Mouse (Mus musculus): ENCODE results near the gene Fbxl17. TPM values are rescaled to one million over a fixed set of nuclear protein-coding genes. Genes with fewer than 3 reads are reported as not detected.

Gene Fbxl17
- polyA plus RNA-seq, 1 experiment from 2014 or later: 5.2 TPM

- Histone ChIP-seq H3K9ac (replicated peaks; ENCODE audit: low read length) (no peak overlapping the region), H3K9me3 (ENCODE audit: low read length) (no peaks in the 10 kb centered on the region), H3K4me1 (ENCODE audit: insufficient read depth, low read length) (peaks cover 4% of the 10 kb centered on the region; the same call in 1 of the 2 replicates), H3K27me3 (ENCODE audit: insufficient read depth, low read length) (no peaks in the 10 kb centered on the region), H3K27ac (ENCODE audit: low read length) (no peak overlapping the region), H3K36me3 (ENCODE audit: insufficient read depth, low read length) (no peaks in the 10 kb centered on the region), H3K4me3 (ENCODE audit: low read length) (no peak overlapping the region), H3K4me2 (replicated peaks; ENCODE audit: low read depth, low read length) (no peak overlapping the region)
- 94% methylated on average over 8 of the region's 9 CpGs for WGBS
- ATAC-seq (ENCODE audit: low FRiP score, low TSS enrichment): no peak
Observed at GRCm38 (mm10) chr17:63245472-63245871, 254.3 kb downstream of the Fbxl17 start.

GRCm38 (mm10) chr17:63242761-63243160, 257.1 kb downstream of the Fbxl17 start:
- WGBS: 94% methylated on average over 3 of the region's 3 CpGs
- Histone ChIP-seq H3K9ac (replicated peaks; ENCODE audit: low read length) (no peak overlapping the region), H3K36me3 (ENCODE audit: insufficient read depth, low read length) (no peaks in the 10 kb centered on the region), H3K27me3 (ENCODE audit: insufficient read depth, low read length) (no peaks in the 10 kb centered on the region), H3K9me3 (ENCODE audit: low read length) (no peaks in the 10 kb centered on the region), H3K4me2 (replicated peaks; ENCODE audit: low read depth, low read length) (no peak overlapping the region), H3K4me1 (ENCODE audit: insufficient read depth, low read length) (peaks cover 4% of the 10 kb centered on the region; the same call in 1 of the 2 replicates), H3K27ac (ENCODE audit: low read length) (no peak overlapping the region), H3K4me3 (ENCODE audit: low read length) (no peak overlapping the region)
- no peak for ATAC-seq (ENCODE audit: low FRiP score, low TSS enrichment)

GRCm38 (mm10) chr17:63240731-63241106, 259.1 kb downstream of the Fbxl17 start:
- Histone ChIP-seq H3K27me3 (ENCODE audit: insufficient read depth, low read length) (no peaks in the 10 kb centered on the region), H3K27ac (ENCODE audit: low read length) (no peak overlapping the region), H3K4me3 (ENCODE audit: low read length) (no peak overlapping the region), H3K4me1 (ENCODE audit: insufficient read depth, low read length) (no peaks in the 10 kb centered on the region), H3K36me3 (ENCODE audit: insufficient read depth, low read length) (no peaks in the 10 kb centered on the region), H3K4me2 (replicated peaks; ENCODE audit: low read depth, low read length) (no peak overlapping the region), H3K9ac (replicated peaks; ENCODE audit: low read length) (no peak overlapping the region), H3K9me3 (ENCODE audit: low read length) (no peaks in the 10 kb centered on the region)
- 82% methylated on average over 5 of the region's 5 CpGs for WGBS
- no peak for ATAC-seq (ENCODE audit: low FRiP score, low TSS enrichment)

- ATAC-seq (ENCODE audit: low FRiP score, low TSS enrichment): no peak
- 62% methylated on average over 9 of the region's 9 CpGs for WGBS
- Histone ChIP-seq H3K4me3 (ENCODE audit: low read length) (no peak overlapping the region), H3K9me3 (ENCODE audit: low read length) (no peaks in the 10 kb centered on the region), H3K36me3 (ENCODE audit: insufficient read depth, low read length) (no peaks in the 10 kb centered on the region), H3K27me3 (ENCODE audit: insufficient read depth, low read length) (no peaks in the 10 kb centered on the region), H3K27ac (ENCODE audit: low read length) (no peak overlapping the region), H3K4me2 (replicated peaks; ENCODE audit: low read depth, low read length) (no peak overlapping the region), H3K9ac (replicated peaks; ENCODE audit: low read length) (no peak overlapping the region), H3K4me1 (ENCODE audit: insufficient read depth, low read length) (no peaks in the 10 kb centered on the region)
Observed at GRCm38 (mm10) chr17:63240021-63240730, 259.6 kb downstream of the Fbxl17 start.

- Histone ChIP-seq H3K4me1 (ENCODE audit: insufficient read depth, low read length) (no peaks in the 10 kb centered on the region), H3K4me3 (ENCODE audit: low read length) (no peak overlapping the region), H3K27ac (ENCODE audit: low read length) (no peak overlapping the region), H3K36me3 (ENCODE audit: insufficient read depth, low read length) (no peaks in the 10 kb centered on the region), H3K9me3 (ENCODE audit: low read length) (no peaks in the 10 kb centered on the region), H3K9ac (replicated peaks; ENCODE audit: low read length) (no peak overlapping the region), H3K4me2 (replicated peaks; ENCODE audit: low read depth, low read length) (no peak overlapping the region), H3K27me3 (ENCODE audit: insufficient read depth, low read length) (no peaks in the 10 kb centered on the region)
- no peak for ATAC-seq (ENCODE audit: low FRiP score, low TSS enrichment)
Observed at GRCm38 (mm10) chr17:63236846-63237245, 263.0 kb downstream of the Fbxl17 start.

GRCm38 (mm10) chr17:63236221-63236620, 263.6 kb downstream of the Fbxl17 start:
- WGBS: 71% methylated on average over 8 of the region's 8 CpGs
- Histone ChIP-seq H3K9me3 (ENCODE audit: low read length) (no peaks in the 10 kb centered on the region), H3K9ac (replicated peaks; ENCODE audit: low read length) (no peak overlapping the region), H3K27me3 (ENCODE audit: insufficient read depth, low read length) (no peaks in the 10 kb centered on the region), H3K4me2 (replicated peaks; ENCODE audit: low read depth, low read length) (no peak overlapping the region), H3K4me3 (ENCODE audit: low read length) (no peak overlapping the region), H3K36me3 (ENCODE audit: insufficient read depth, low read length) (no peaks in the 10 kb centered on the region), H3K4me1 (ENCODE audit: insufficient read depth, low read length) (no peaks in the 10 kb centered on the region), H3K27ac (ENCODE audit: low read length) (no peak overlapping the region)
- ATAC-seq (ENCODE audit: low FRiP score, low TSS enrichment): no peak

GRCm38 (mm10) chr17:63235821-63236220, 264.0 kb downstream of the Fbxl17 start:
- H3K36me3 ChIP-seq (ENCODE audit: insufficient read depth, low read length): no peaks in the 10 kb centered on the region
- no peaks in the 10 kb centered on the region for H3K9me3 ChIP-seq (ENCODE audit: low read length)
- H3K27me3 ChIP-seq (ENCODE audit: insufficient read depth, low read length): no peaks in the 10 kb centered on the region
- no peak overlapping the region for H3K27ac ChIP-seq (ENCODE audit: low read length)
- no peak overlapping the region for H3K4me2 ChIP-seq (replicated peaks; ENCODE audit: low read depth, low read length)
- peak; percentile 76 for ATAC-seq (ENCODE audit: low FRiP score, low TSS enrichment)
- no peak overlapping the region for H3K9ac ChIP-seq (replicated peaks; ENCODE audit: low read length)
- no peak overlapping the region for H3K4me3 ChIP-seq (ENCODE audit: low read length)
- WGBS: 40% methylated on average over 3 of the region's 3 CpGs
- no peaks in the 10 kb centered on the region for H3K4me1 ChIP-seq (ENCODE audit: insufficient read depth, low read length)

GRCm38 (mm10) chr17:63229111-63229510, 270.7 kb downstream of the Fbxl17 start:
- H3K4me2 ChIP-seq (replicated peaks; ENCODE audit: low read depth, low read length): no peak overlapping the region
- peaks cover 7% of the 10 kb centered on the region for H3K4me1 ChIP-seq (ENCODE audit: insufficient read depth, low read length)
- no peaks in the 10 kb centered on the region for H3K9me3 ChIP-seq (ENCODE audit: low read length)
- H3K9ac ChIP-seq (replicated peaks; ENCODE audit: low read length): no peak overlapping the region
- no peaks in the 10 kb centered on the region for H3K27me3 ChIP-seq (ENCODE audit: insufficient read depth, low read length)
- no peak overlapping the region for H3K4me3 ChIP-seq (ENCODE audit: low read length)
- no peak overlapping the region for H3K27ac ChIP-seq (ENCODE audit: low read length)
- no peak for ATAC-seq (ENCODE audit: low FRiP score, low TSS enrichment)
- 56% methylated on average over 4 of the region's 4 CpGs for WGBS
- no peaks in the 10 kb centered on the region for H3K36me3 ChIP-seq (ENCODE audit: insufficient read depth, low read length)

- peak; percentile 69 for ATAC-seq (ENCODE audit: low FRiP score, low TSS enrichment)
- Histone ChIP-seq H3K36me3 (ENCODE audit: insufficient read depth, low read length) (no peaks in the 10 kb centered on the region), H3K27me3 (ENCODE audit: insufficient read depth, low read length) (no peaks in the 10 kb centered on the region), H3K9ac (replicated peaks; ENCODE audit: low read length) (no peak overlapping the region), H3K4me3 (ENCODE audit: low read length) (no peak overlapping the region), H3K4me1 (ENCODE audit: insufficient read depth, low read length) (peaks cover 7% of the 10 kb centered on the region), H3K9me3 (ENCODE audit: low read length) (no peaks in the 10 kb centered on the region), H3K27ac (ENCODE audit: low read length) (no peak overlapping the region), H3K4me2 (replicated peaks; ENCODE audit: low read depth, low read length) (no peak overlapping the region)
- WGBS: 46% methylated on average over 2 of the region's 2 CpGs
Observed at GRCm38 (mm10) chr17:63226380-63226779, 273.4 kb downstream of the Fbxl17 start.

GRCm38 (mm10) chr17:63225959-63226358, 273.9 kb downstream of the Fbxl17 start:
- peak overlapping the region; percentile 68; the same call in 1 of the 2 replicates for H3K27ac ChIP-seq (ENCODE audit: low read length)
- no peak overlapping the region for H3K4me2 ChIP-seq (replicated peaks; ENCODE audit: low read depth, low read length)
- ATAC-seq (ENCODE audit: low FRiP score, low TSS enrichment): peak; percentile 53; the same call in 1 of the 2 replicates
- H3K4me1 ChIP-seq (ENCODE audit: insufficient read depth, low read length): peaks cover 8% of the 10 kb centered on the region
- no peak overlapping the region for H3K4me3 ChIP-seq (ENCODE audit: low read length)
- no peaks in the 10 kb centered on the region for H3K36me3 ChIP-seq (ENCODE audit: insufficient read depth, low read length)
- H3K9ac ChIP-seq (replicated peaks; ENCODE audit: low read length): no peak overlapping the region
- H3K9me3 ChIP-seq (ENCODE audit: low read length): no peaks in the 10 kb centered on the region
- 50% methylated on average over 1 of the region's 1 CpGs for WGBS
- H3K27me3 ChIP-seq (ENCODE audit: insufficient read depth, low read length): no peaks in the 10 kb centered on the region

Data from kidney, embryonic 16.5 days (tissue).